Mouse (Mus musculus) spleen, postnatal 14 days (tissue): Measurements from ENCODE around the gene Epha1.

ENCODE experiments used
- DNase-seq, 2 experiments: peaks; one replicate each; pipeline ENCODE4 v3.0.0; 2021 to 2022; ENCODE audit warnings: low spot score in 2 of 2

Gene Epha1

DNA sequence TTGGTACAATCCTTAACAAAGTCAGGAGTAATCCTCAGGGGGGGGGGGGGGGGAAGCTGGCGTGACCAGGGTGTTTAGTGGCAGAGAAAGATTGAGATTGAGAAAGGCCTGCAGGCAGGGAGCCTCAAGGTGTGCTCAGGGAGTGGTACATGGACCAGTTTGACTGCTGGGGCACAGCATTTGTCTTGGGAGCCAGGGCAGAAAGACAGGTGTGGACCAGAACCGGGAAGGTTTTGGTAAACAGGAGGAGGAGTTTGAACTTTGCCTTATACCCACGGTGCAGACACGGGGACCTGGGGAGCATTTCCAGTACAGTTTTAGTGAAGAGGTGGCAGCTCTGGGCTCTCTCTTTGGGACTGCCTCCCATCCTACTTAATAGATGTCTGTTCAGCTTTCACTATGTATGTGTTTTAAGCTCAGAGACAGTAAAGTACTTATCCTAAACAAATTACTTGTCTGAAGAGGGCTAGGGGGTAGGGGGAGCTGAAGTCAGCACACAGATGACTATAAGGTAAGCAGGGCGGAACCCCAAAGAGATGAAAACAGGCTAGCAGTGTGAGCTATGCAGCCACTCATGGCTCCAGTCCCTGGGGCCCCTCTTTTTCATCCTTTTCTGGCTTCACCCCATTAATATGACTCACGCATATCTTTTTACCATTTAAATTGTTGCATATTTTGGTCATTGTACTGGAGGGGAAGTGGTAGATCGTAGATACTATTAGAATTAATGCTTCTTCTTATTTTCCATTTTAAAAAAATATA, 782 bp upstream of the Epha1 start:
- DNase-seq, result no peak

- no peak for DNase-seq
Measured at GRCm38 (mm10) chr6:42372421-42372815, 650 bp downstream of the Epha1 start.

DNA sequence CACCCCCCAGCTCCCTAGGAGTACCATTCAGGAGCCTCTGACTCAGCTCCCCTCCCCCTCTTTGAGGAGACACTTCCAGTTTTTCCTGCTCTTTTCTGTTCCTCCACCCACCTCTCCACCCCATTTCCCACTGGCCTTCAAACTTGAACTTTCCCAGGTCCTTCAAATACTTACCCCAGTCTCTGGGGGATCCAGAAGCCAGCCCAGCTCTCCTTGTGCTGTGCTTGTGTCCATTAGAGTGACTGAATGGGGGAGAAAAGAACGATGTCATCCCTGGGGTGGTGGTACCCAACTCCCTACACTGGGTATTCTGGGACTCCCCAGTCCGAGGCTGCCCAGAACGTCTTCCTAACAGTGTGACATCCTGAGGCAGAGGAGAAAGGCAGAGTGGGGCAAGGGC, 1.1 kb downstream of the Epha1 start:
- no peak for DNase-seq

DNA sequence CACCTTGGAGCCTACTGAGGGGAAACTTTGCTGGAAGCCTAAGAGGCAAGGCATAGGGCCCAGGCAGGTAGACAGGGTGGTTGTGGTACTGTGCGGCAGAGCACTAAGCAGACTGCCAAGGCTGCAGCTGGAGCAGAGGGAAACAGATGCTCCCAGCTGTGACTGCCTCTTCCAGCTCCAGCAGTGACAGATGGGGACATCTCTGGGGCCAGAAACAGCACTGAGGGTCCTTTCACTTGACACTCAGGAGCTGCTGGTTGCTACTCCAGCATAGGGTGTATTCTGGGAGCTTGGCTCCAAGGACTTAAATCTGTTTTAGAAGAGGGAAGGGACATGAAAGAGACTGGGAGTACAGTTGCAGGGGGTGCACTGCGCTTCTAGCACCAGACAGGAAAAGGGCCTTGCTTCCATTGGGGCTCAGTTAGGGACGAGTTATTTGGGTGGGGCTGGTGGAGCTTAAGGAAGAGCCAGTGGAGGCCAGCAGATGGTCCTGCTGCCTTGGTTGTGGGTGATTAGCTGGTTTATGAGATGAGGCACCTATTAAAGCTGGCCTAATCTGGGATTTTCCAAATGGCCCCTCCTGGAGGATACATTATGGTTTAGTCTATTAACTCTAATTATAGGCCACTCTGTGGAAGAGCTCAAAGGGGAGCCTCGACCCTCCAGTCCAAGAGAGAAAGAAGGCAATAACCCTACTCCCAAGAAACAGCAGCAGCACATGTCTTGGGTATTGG, 2.3 kb downstream of the Epha1 start:
- no peak for DNase-seq

- no peak for DNase-seq
Measured at GRCm38 (mm10) chr6:42369870-42370269, 3.2 kb downstream of the Epha1 start.

- DNase-seq, result no peak
Measured at GRCm38 (mm10) chr6:42365215-42365614, 7.9 kb downstream of the Epha1 start.

GRCm38 (mm10) chr6:42364607-42365006, 8.5 kb downstream of the Epha1 start:
- DNase-seq, result no peak

DNA sequence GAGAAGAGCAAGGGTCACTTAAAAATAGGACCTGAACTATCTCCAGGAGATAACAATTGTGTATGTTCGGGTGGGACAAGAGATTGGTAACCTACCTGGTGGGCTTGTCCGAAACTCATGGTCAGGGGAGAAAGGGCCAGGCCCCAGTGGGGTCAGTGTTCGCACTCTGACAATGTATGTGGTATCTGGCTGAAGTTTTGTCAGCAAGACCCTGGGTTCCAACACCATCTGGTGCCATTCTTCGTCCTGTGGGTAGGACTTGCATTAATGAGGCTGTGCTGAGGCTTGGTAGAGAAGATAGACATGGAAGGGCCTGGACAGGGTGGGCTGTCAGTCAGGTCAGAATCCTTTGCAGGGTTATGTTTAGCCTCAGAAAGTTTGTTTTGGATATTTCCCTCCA, 9.0 kb downstream of the Epha1 start:
- no peak for DNase-seq

- no peak for DNase-seq
Measured at GRCm38 (mm10) chr6:42362974-42363373, 10.1 kb downstream of the Epha1 start.

- DNase-seq, result no peak
Measured at GRCm38 (mm10) chr6:42362497-42362896, 10.6 kb downstream of the Epha1 start.

DNA sequence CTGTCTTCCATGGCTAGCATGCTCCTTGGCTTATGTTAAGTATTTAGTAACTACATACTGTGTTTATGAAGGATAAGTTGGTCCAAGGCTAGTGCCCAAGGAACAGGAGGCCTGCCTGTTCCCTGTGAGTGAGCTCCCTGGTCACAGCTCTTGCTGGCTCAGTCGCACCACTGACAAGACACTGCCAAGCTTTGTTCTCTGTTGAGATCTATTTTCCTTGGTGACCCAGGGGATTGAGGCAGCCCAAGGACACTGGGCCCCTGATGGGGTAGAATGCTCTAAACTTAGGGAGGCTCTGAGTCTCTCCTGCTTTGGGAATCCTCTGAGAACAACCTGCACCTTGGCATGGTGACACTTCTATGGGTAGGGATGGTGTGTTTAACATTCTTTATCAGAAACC, 11.0 kb downstream of the Epha1 start:
- no peak for DNase-seq

DNA sequence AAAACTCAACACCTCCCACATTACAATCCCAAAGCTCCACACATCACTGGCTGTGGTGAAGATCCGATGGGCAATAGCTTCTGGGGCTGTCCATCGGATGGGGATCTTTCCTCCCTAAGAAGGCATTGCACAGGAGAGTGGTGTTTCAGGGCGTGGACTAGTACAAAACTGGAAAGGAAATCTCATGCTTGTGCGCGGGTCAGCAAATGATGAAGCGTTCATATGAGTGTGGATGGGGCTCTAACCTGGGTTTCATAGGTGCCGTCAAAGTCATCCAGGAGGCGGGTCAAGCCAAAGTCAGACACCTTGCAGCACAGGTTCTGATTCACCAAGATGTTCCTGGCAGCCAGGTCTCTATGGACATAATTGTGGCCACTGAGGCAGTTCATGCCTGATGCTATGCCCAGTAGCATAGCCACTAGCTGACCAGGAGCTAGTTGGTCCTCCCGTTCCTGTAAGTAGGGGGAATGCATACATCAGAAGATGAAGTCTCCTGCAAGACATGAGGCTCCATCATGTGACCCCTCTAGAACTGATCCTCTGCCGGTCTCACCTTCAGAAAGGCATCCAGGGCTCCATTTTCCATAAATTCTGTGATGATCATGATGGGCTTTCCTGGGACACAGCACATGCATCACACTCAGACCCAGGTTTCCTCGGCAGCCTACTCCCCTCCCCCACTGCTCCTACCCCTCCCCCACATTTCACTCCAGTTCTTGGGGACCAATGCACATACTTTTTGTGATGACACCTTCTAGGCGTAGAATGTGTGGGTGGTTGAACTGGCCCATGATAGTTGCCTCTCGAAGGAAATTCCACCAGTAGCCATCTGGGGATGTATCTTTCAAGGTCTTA, 11.8 kb downstream of the Epha1 start:
- DNase-seq, result no peak

- DNase-seq, result no peak
Measured at GRCm38 (mm10) chr6:42360231-42360840, 12.7 kb downstream of the Epha1 start.

GRCm38 (mm10) chr6:42359364-42360147, 13.5 kb downstream of the Epha1 start:
- no peak for DNase-seq

GRCm38 (mm10) chr6:42358901-42359300, 14.2 kb downstream of the Epha1 start:
- no peak for DNase-seq

DNA sequence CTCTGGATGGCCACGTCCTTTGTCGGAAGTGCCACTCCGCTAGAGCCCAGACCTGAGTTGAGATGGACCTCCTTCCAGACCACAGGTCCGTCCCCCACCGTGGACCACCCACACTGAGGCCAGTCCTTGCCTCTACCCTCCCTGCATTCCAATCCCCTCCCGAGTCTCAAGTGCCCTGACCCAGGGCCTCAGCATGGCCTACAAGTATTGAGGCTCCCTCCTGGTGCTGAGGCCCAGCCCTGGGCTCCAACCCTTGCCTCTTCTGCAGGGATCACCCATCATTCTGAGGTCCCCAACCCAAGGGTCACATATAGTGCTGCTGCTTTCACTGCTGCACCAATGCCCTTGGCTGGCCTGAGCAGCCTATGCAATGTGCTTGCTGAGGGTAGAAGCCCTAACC, 15.2 kb downstream of the Epha1 start:
- DNase-seq, result no peak

DNA sequence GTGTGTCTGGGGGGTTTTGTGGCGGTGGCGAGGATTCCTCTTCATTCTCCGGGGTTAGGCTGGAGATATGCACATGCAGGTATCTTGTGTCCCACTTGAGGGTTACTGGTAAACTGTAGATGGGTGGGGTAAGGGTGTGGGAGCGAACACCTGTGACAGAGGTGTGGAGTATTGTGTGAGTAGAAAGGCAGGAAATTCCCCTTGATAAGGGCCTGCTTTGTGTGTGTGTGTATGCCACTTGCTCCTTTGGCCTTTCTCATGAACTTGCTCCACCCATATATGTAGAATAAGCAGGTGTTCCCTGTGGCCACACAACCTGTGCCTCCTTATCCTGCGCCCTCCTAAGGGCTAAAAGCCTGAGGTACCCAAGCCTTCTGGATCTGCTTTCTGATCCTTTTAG, 16.2 kb downstream of the Epha1 start:
- no peak for DNase-seq

DNA sequence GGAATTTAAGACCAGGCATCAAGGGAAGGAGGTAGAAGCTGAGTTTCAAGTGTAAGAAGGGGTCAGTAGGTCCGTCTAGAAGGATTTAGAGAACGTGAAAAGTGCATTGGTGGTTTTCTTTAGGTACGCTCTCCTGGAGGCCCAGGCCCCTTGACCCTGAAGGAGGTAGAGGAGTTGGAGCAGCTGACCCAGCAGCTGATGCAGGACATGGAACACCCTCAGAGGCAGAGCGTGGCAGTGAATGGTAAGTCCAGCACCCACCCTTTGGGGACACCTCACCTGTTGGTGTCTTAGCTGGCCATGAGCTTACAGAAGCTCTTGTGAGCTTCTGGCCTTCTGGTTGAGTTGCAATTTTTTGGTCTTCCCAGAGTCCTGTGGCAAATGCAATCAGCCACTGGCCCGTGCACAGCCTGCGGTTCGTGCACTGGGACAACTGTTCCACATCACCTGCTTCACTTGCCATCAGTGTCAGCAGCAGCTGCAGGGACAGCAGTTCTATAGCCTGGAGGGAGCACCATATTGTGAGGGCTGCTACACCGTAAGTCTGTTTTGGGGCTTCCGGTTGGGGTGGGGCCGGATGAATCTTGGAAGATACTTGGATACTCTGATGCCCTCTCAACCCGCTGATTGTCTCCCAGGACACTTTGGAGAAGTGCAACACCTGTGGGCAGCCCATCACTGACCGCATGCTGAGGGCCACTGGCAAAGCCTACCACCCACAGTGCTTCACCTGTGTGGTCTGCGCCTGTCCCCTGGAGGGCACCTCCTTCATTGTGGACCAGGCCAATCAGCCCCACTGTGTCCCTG, 17.1 kb downstream of the Epha1 start:
- DNase-seq, result no peak

DNA sequence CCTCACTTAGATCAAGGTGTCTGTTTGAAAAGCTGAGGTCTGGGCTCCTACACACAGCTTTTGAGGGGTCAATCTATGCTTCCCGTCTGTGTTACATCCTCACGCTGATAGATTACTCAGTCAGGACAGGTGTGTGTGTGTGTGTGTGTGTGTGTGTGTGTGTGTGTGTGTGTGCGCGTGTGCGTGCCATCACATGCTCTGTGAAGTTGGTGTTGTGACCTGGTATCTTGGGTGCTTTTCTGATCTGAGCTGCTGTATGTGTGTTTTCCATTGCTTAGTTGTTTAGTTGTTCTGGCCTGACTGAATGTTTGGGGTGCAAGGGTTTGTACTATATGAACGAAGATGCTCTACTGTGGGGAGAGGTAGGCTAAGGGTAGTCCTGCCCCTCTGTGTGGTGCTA, 17.7 kb downstream of the Epha1 start:
- no peak for DNase-seq
